Mouse (Mus musculus): ENCODE data around the gene Mipol1. TPM values are rescaled to one million over a fixed set of nuclear protein-coding genes. Genes with fewer than 3 reads are reported as not detected.

Mipol1 gene
- polyA plus RNA-seq, 1 experiment from 2014 or later: 14.2 TPM

DNA sequence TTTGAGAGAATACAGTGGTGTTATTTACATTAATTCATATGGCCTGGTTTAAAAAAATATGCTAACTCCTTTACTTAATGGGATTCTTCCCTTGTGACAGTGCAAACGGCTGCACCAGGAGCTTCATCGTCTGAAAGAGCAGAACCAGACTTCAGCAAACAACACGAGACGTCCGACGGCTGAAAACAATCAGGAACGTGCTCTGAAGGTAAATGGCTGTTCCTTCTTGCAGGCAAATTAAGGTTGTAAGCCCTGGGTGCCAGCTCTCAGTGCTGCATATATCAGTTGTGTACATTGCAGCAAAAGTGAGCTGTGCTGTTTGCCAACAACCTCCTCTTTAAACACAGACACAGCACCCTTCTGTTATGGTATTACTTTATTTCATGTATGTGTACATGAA lies 133.8 kb downstream of the Mipol1 start:
- ATAC-seq (no peak), DNase-seq (ENCODE audit: low read depth, low spot score) (no peak)
- no peak for TF ChIP-seq CTCF (IDR thresholded peaks at IDR 0.05)
- in situ Hi-C loops (cut with MboI; ENCODE audit: low pct_unique_long_range_greater_than_20kb): no loop called here
- H3K27me3 ChIP-seq: no peaks in the 10 kb centered on the region
- ChIA-PET POLR2A (no interaction called here), CTCF (interaction anchor here (1.4 kb wide), 1 partner anchor 17 kb away, joined by 6 read pairs; no protein-coding TSS in a partner anchor)

- ATAC-seq (no peak), DNase-seq (ENCODE audit: low read depth, low spot score) (no peak)
- ChIA-PET CTCF (interaction anchor here (1.0 to 1.2 kb wide), 2 partner anchors 19 to 148 kb away, joined by 3 read pairs; no protein-coding TSS in a partner anchor), POLR2A (no interaction called here)
- in situ Hi-C loops (cut with MboI; ENCODE audit: low pct_unique_long_range_greater_than_20kb): no loop called here
- no peak for TF ChIP-seq CTCF (IDR thresholded peaks at IDR 0.05)
- H3K27me3 ChIP-seq: no peaks in the 10 kb centered on the region
Observed at GRCm38 (mm10) chr12:57371790-57372547, 141.7 kb downstream of the Mipol1 start.

DNA sequence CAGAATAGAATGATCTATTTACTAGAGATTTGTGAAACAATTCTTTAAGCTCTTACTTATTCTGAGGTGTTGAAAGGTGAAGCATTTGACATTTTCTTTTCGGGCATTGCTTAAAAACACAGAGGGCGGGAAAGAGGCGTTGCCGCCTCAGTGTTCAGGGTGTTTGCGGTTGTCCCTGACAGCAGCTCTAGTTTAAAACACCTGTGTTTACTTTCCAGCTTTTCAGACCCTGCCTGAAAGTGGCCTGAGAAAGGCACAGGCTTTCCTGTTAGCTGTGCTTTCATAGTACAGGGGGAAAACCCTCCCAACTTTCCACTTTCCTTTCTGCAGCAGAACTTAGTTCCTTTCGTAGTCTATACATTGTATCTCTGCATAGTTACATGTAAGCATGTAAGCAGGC lies 152.6 kb downstream of the Mipol1 start:
- CTCF ChIA-PET: interaction anchor here (0.8 kb wide), 1 partner anchor 9 kb away, joined by 4 read pairs; no protein-coding TSS in a partner anchor
- no peak for ATAC-seq
- in situ Hi-C loops (cut with MboI; ENCODE audit: low pct_unique_long_range_greater_than_20kb): no loop called here

GRCm38 (mm10) chr12:57387588-57388292 lies 157.5 kb downstream of the Mipol1 start:
- in situ Hi-C loops (cut with MboI; ENCODE audit: low pct_unique_long_range_greater_than_20kb): no loop called here

More for the DNA sequence above, 152.6 kb downstream of the Mipol1 start:
- H3K27me3 ChIP-seq: no peaks in the 10 kb centered on the region
- POLR2A ChIA-PET: no interaction called here
- DNase-seq (ENCODE audit: low read depth, low spot score): no peak
- TF ChIP-seq CTCF (IDR thresholded peaks at IDR 0.05): no peak

GRCm38 (mm10) chr12:57399547-57399946 lies 169.3 kb downstream of the Mipol1 start:
- no peaks in the 10 kb centered on the region for H3K27me3 ChIP-seq
- POLR2A ChIA-PET: no interaction called here
- no peak for TF ChIP-seq CTCF (IDR thresholded peaks at IDR 0.05)
- in situ Hi-C loops (cut with MboI; ENCODE audit: low pct_unique_long_range_greater_than_20kb): no loop called here
- ATAC-seq (no peak), DNase-seq (ENCODE audit: low read depth, low spot score) (no peak)
- CTCF ChIA-PET: interaction anchor here (1.0 kb wide), 1 partner anchor 25 kb away, joined by 3 read pairs; no protein-coding TSS in a partner anchor

More at GRCm38 (mm10) chr12:57387588-57388292, 157.5 kb downstream of the Mipol1 start:
- CTCF ChIA-PET: interaction anchor here (0.7 kb wide), 1 partner anchor 32 kb away, joined by 3 read pairs; no protein-coding TSS in a partner anchor
- POLR2A ChIA-PET: interaction anchor here (0.6 kb wide), 1 partner anchor 52 kb away, joined by 4 read pairs; no protein-coding TSS in a partner anchor
- DNase-seq (ENCODE audit: low read depth, low spot score) (no peak), ATAC-seq (no peak)
- TF ChIP-seq CTCF (IDR thresholded peaks at IDR 0.05): no peak
- H3K27me3 ChIP-seq: no peaks in the 10 kb centered on the region

DNA sequence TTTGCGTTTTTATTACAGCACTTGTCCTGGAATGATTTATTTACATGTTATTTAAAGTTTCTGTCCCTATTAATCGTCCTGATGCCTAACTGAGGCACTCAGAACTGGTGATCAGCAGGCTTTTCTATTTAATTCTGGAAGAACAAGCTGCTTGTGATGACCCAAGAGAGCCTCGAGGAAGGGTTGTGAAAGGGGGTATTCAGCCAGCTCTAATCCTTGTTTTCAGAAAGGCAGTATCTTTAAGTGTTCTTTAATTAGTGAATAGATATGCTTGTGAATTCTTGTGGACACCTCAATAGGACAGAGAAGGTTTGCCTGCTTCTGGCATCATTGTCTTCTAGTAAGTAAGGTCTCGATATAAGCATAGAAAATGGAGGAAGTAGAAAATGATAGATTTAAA lies 170.0 kb downstream of the Mipol1 start:
- DNase-seq (ENCODE audit: low read depth, low spot score) (no peak), ATAC-seq (no peak)
- ChIA-PET POLR2A (no interaction called here), CTCF (interaction anchor here (1.0 kb wide), 1 partner anchor 25 kb away, joined by 3 read pairs; no protein-coding TSS in a partner anchor)
- no peaks in the 10 kb centered on the region for H3K27me3 ChIP-seq
- TF ChIP-seq CTCF (IDR thresholded peaks at IDR 0.05): no peak
- in situ Hi-C loops (cut with MboI; ENCODE audit: low pct_unique_long_range_greater_than_20kb): no loop called here

GRCm38 (mm10) chr12:57401126-57401525 lies 170.9 kb downstream of the Mipol1 start:
- CTCF ChIA-PET: no interaction called here

DNA sequence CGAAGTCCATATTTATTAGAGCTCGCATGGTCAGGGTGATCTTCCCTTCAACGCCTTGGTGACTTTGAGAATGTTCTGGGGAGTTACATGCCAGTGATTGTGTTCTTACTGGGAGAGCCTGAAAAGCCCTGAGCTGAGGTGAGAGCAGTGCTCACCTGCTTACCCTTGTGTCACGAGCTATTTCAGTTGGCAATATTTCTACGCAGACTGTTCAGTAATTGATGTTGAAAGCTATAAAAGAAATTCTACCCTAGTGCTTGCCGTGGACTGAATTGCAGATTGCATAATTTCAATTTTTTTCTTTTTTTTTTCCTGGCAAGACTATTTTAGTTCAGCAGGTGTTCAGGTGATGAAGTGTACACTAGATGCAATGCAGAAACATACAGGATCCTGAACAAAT lies 172.1 kb downstream of the Mipol1 start:
- no peak for DNase-seq (ENCODE audit: low read depth, low spot score)
- TF ChIP-seq CTCF (IDR thresholded peaks at IDR 0.05): no peak
- in situ Hi-C loops (cut with MboI; ENCODE audit: low pct_unique_long_range_greater_than_20kb): no loop called here
- H3K27me3 ChIP-seq: no peaks in the 10 kb centered on the region
- ATAC-seq: no peak
- CTCF ChIA-PET: no interaction called here
- POLR2A ChIA-PET: no interaction called here

More at GRCm38 (mm10) chr12:57401126-57401525, 170.9 kb downstream of the Mipol1 start:
- in situ Hi-C loops (cut with MboI; ENCODE audit: low pct_unique_long_range_greater_than_20kb): no loop called here
- no peaks in the 10 kb centered on the region for H3K27me3 ChIP-seq
- ATAC-seq (no peak), DNase-seq (ENCODE audit: low read depth, low spot score) (no peak)
- TF ChIP-seq CTCF (IDR thresholded peaks at IDR 0.05): no peak
- POLR2A ChIA-PET: no interaction called here

GRCm38 (mm10) chr12:57409976-57410375 lies 179.7 kb downstream of the Mipol1 start:
- no peak for ATAC-seq
- TF ChIP-seq CTCF (IDR thresholded peaks at IDR 0.05): no peak
- in situ Hi-C loops (cut with MboI; ENCODE audit: low pct_unique_long_range_greater_than_20kb): no loop called here
- no peak for DNase-seq (ENCODE audit: low read depth, low spot score)
- POLR2A ChIA-PET: no interaction called here
- CTCF ChIA-PET: no interaction called here
- H3K27me3 ChIP-seq: no peaks in the 10 kb centered on the region

GRCm38 (mm10) chr12:57413833-57414232 lies 183.6 kb downstream of the Mipol1 start:
- ATAC-seq (no peak), DNase-seq (ENCODE audit: low read depth, low spot score) (no peak)
- in situ Hi-C loops (cut with MboI; ENCODE audit: low pct_unique_long_range_greater_than_20kb): no loop called here
- no peaks in the 10 kb centered on the region for H3K27me3 ChIP-seq
- ChIA-PET CTCF (interaction anchor here (1.1 kb wide), 1 partner anchor 15 kb away, joined by 3 read pairs; no protein-coding TSS in a partner anchor), POLR2A (no interaction called here)
- TF ChIP-seq CTCF (IDR thresholded peaks at IDR 0.05): no peak

DNA sequence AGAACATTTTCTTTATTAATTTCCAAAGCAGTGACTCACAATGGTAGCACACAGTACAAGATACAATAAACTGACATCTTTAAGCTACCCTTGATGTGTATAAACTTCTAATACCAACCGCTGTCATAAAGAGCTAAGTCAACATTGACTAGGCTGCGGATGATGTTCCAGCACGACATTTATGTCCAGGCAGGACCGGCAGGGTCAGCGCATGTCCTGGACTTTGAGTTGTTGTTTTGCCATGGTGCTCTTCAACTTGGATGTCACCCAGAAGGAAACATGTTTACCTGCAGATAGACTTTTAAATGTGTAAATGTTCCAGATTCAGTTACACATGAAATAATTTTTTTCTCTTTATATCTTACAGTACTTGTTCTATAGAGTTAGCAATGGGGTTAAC lies 194.7 kb downstream of the Mipol1 start:
- ChIA-PET CTCF (interaction anchor here (1.5 kb wide), 1 partner anchor 25 kb away, joined by 3 read pairs; no protein-coding TSS in a partner anchor), POLR2A (no interaction called here)
- no peak for TF ChIP-seq CTCF (IDR thresholded peaks at IDR 0.05)

More for the DNA sequence above, 194.7 kb downstream of the Mipol1 start:
- no peaks in the 10 kb centered on the region for H3K27me3 ChIP-seq
- in situ Hi-C loops (cut with MboI; ENCODE audit: low pct_unique_long_range_greater_than_20kb): no loop called here
- DNase-seq (ENCODE audit: low read depth, low spot score): no peak
- no peak for ATAC-seq
